Mouse (Mus musculus): ENCODE measurements at regions not wholly inside any gene's neighbourhood (a gene's known extent, or its start where the extent isn't known, plus 50 kb on each side); places are given as distances from the start of the nearest gene placed in this dataset.

- TF ChIP-seq GATA1 (IDR thresholded peaks at IDR 0.05; ENCODE audit: low read length) (no peak), TAL1 (IDR thresholded peaks at IDR 0.05; ENCODE audit: low read length) (no peak)
Observed at GRCm38 (mm10) chr9:115617909-115618308, 291.3 kb upstream of the Gadl1 start.
